Mouse (Mus musculus) liver, adult 2 months (tissue): ENCODE data around the gene Rab37. TPM values are rescaled to one million over a fixed set of nuclear protein-coding genes. Genes with fewer than 3 reads are reported as not detected.

Experiments used
- DNase-seq: peaks from one replicate; pipeline ENCODE4 v3.0.0-alpha.2; 2011; ENCODE audit warnings: low read depth, low spot score; ENCODE audit errors: extremely low read depth
- H3K27ac ChIP-seq: fragments of 200-500 bp; replicated peaks from 2 replicates; pipeline ENCODE4 v1.5.1; 2012; ENCODE audit warnings: low read depth, mild to moderate bottlenecking, control low read depth, inconsistent platforms, low read length; ENCODE audit not compliant: insufficient read depth
- H3K27me3 ChIP-seq: fragments of 200-500 bp; 2 replicates; pipeline ENCODE4 v1.6.1; 2012; ENCODE audit warnings: mild to moderate bottlenecking, moderate library complexity, low read length, inconsistent platforms; ENCODE audit not compliant: control insufficient read depth, insufficient read depth
- H3K36me3 ChIP-seq: fragments of 200-500 bp; 2 replicates; pipeline ENCODE4 v1.6.1; 2012; ENCODE audit warnings: low read length, inconsistent platforms; ENCODE audit not compliant: control insufficient read depth, insufficient read depth
- H3K4me1 ChIP-seq: fragments of 200-500 bp; 2 replicates; pipeline ENCODE4 v1.6.1; 2011; ENCODE audit warnings: low read length; ENCODE audit not compliant: control insufficient read depth, insufficient read depth
- H3K4me3 ChIP-seq: fragments of 200-500 bp; 2 replicates; pipeline ENCODE4 v1.5.1; 2011; ENCODE audit warnings: low read depth, mild to moderate bottlenecking, control low read depth, low read length, moderate library complexity; ENCODE audit not compliant: insufficient read depth
- H3K79me2 ChIP-seq: fragments of 200-500 bp; 2 replicates; pipeline ENCODE4 v1.6.1; 2012; ENCODE audit warnings: inconsistent platforms, mild to moderate bottlenecking, low read length, moderate library complexity; ENCODE audit not compliant: control insufficient read depth, insufficient read depth
- H3K9ac ChIP-seq: fragments of 200-500 bp; 2 replicates; pipeline ENCODE4 v1.6.1; 2012; ENCODE audit warnings: low read depth, mild to moderate bottlenecking, control low read depth, inconsistent platforms, low read length
- CTCF ChIP-seq: fragments of 200-500 bp; IDR thresholded peaks from 2 replicates; pipeline ENCODE4 v1.5.1; 2011; ENCODE audit warnings: low read depth, low read length, control low read depth
- POLR2A ChIP-seq: fragments of 200-500 bp; IDR thresholded peaks from 2 replicates; pipeline ENCODE4 v1.6.1; 2011; ENCODE audit warnings: low read length, control low read depth; ENCODE audit not compliant: insufficient read depth; ENCODE audit errors: extremely low read depth
- WGBS: fragments of 180-500 bp; shearing (Covaris S2); methylation state at CpG from one replicate; pipeline ENCODE4 v1.1.7; 2018; 5-methylcytosine and 5-hydroxymethylcytosine counted together
- polyA plus RNA-seq: library from polyadenylated mRNA; depleted of rRNA; stranded (reverse); fragments of >200 nt; gene quantifications from 2 replicates; pipeline ENCODE4 v1.2.3, GENCODE M21; 2012
- total RNA-seq: library from RNA; depleted of rRNA; stranded (reverse); fragments of >200 nt; gene quantifications from 2 replicates; pipeline ENCODE4 v1.2.3, GENCODE M21; 2014

The Rab37 gene
- total and polyA plus RNA-seq, 2 experiments, result 0.09 to 0.20 TPM

DNA sequence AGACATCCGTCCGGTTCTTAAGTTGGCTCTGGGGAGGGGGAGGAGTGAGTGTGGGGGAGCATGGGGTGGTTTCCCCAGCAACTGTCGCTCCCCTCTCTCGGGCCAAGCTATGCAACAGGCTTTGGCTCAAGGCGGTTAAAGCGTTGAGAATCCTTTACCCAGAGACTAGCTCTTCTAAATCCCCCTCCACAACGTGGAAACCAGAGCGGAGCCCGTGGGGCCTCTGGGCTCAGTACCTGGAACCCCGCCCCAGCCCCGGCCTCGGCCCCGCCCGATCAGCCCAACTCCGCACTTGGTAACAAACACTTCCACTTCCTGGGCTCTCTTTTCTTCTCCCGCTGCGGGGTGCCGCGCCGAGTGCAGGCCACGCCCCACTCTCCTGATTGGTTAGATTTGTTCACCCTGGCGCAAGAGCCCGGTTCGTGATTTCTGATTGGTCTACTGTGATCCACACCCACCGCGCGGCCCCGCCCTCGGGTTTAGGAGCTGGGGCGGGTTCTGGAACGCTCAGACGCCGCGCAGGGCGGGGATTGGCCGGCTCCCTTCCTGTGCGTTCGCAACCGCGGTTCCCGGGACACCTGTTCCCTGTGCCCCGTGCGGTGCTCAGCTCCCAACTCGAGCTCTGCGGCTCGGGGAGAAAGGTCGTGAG lies 71.7 kb downstream of the Rab37 start, which contains the start of gene Slc9a3r1:
Gene Slc9a3r1 (plus strand): TSS at position 510 of the 649 bp plus-strand sequence.
- peak within 1 kb of the TSS; percentile 97 for H3K9ac ChIP-seq
- peak within 1 kb of the TSS; percentile 95 for H3K27ac ChIP-seq
- H3K4me3 ChIP-seq, result peak within 1 kb of the TSS; percentile 92
- no peaks in the 10 kb centered on the region for H3K36me3 ChIP-seq
- TF ChIP-seq CTCF (no peak), POLR2A (peak; percentile 99)
- peak; percentile 93 for DNase-seq
- H3K79me2 ChIP-seq, result peaks cover 32% of the 10 kb centered on the region
- peaks cover 28% of the 10 kb centered on the region for H3K4me1 ChIP-seq
- under 1% methylated on average over 47 of the region's 47 CpGs for WGBS
- no peaks in the 10 kb centered on the region for H3K27me3 ChIP-seq

DNA sequence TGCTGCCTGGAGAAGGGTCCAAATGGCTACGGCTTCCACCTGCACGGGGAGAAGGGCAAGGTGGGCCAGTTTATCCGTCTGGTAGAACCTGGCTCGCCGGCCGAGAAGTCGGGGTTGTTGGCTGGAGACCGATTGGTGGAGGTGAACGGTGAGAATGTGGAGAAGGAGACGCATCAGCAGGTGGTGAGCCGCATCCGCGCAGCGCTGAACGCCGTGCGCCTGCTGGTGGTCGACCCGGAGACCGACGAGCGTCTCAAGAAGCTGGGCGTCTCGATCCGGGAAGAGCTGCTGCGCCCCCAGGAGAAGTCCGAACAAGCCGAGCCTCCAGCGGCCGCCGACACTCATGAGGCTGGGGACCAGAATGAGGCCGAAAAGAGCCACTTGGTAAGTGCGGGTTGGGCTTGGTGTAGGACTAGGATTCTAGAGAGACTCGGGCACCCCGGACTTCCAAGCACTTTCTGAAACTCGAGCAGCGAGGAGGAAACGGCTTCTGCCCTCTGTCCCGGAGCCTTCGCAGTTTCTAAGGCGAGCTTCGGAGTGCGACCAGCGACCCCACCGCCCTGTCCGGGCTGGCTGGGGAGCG lies 72.4 kb downstream of the Rab37 start:
- Histone ChIP-seq H3K27ac (peak overlapping the region; percentile 95), H3K9ac (peak overlapping the region; percentile 97), H3K36me3 (peaks cover 1% of the 10 kb centered on the region; the same call in 1 of the 2 replicates), H3K27me3 (no peaks in the 10 kb centered on the region), H3K4me1 (peaks cover 35% of the 10 kb centered on the region), H3K79me2 (peaks cover 39% of the 10 kb centered on the region), H3K4me3 (peak overlapping the region; percentile 92)
- DNase-seq, result no peak
- under 1% methylated on average over 47 of the region's 47 CpGs for WGBS
- TF ChIP-seq CTCF (0 out of 2 replicates have a peak, but pooled peaks have one; percentile 21), POLR2A (no peak)

DNA sequence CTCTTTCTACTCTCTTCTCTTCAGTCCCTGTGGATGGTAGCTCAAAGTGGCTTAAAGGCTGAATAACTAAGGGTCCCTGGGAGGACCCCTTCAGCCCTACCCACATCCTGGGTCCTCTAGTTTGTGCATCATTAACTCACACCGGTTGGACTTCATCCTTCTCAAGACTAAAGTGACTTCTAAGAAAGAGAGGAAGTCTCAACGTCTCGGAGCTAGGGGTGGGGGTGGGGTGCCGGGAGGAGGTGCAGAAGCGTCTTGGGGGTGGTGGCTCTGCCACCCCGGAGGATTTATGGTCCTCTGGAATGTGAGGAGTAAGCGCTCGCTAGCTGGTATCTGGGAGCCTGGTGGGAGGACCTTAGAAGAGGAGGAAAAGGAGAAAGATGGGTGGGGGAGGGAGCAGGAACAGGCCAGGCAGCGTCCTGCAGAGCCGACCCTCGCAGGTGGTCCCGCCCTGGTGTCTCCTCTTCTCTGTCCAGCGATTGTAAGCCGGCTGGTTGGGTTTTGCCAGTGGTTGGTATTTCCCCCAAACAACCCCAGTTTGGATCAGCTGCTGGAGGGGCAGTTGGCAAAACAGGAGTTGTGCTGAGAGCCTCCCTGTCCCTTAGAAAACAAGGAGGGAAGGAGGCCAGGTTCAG lies 73.2 kb downstream of the Rab37 start:
- TF ChIP-seq POLR2A, result no peak
- no peak for TF ChIP-seq CTCF
- peak overlapping the region; percentile 95 for H3K27ac ChIP-seq
- peaks cover 44% of the 10 kb centered on the region for H3K79me2 ChIP-seq
- no peak for DNase-seq
- WGBS, result under 1% methylated on average over 14 of the region's 14 CpGs
- H3K27me3 ChIP-seq, result no peaks in the 10 kb centered on the region
- peaks cover 40% of the 10 kb centered on the region for H3K4me1 ChIP-seq
- peaks cover 2% of the 10 kb centered on the region; the same call in 1 of the 2 replicates for H3K36me3 ChIP-seq
- H3K4me3 ChIP-seq, result peak overlapping the region; percentile 92
- peak overlapping the region; percentile 97 for H3K9ac ChIP-seq

DNA sequence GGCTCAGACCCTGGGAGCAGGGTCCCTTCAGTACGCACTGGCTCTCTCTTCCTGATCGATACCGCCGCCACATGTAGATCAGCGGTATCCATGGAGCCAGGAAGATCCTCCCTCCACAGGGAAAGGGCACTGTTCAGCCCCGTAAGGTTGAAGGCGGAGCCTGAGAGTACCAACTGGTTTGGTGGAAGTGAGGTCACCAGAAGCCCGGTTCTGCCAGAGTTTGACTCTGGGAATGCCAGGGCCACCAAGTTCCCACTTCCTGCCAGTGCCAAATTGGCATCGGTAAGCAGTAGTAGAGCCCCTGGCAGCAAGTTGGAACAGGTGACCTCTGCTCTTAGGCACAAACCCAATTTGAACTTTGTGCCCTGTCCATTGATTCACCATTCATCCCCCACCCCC lies 73.7 kb downstream of the Rab37 start:
- peaks cover 2% of the 10 kb centered on the region; the same call in 1 of the 2 replicates for H3K36me3 ChIP-seq
- H3K79me2 ChIP-seq, result peaks cover 44% of the 10 kb centered on the region
- whole genome bisulfite sequencing, result under 1% methylated on average over 9 of the region's 9 CpGs
- H3K4me3 ChIP-seq, result peak overlapping the region; percentile 92
- H3K4me1 ChIP-seq, result peaks cover 40% of the 10 kb centered on the region
- no peaks in the 10 kb centered on the region for H3K27me3 ChIP-seq
- H3K27ac ChIP-seq, result peak overlapping the region; percentile 95
- DNase-seq, result peak; percentile 100
- no peak for TF ChIP-seq CTCF
- peak; percentile 73 for TF ChIP-seq POLR2A
- H3K9ac ChIP-seq, result peak overlapping the region; percentile 97

DNA sequence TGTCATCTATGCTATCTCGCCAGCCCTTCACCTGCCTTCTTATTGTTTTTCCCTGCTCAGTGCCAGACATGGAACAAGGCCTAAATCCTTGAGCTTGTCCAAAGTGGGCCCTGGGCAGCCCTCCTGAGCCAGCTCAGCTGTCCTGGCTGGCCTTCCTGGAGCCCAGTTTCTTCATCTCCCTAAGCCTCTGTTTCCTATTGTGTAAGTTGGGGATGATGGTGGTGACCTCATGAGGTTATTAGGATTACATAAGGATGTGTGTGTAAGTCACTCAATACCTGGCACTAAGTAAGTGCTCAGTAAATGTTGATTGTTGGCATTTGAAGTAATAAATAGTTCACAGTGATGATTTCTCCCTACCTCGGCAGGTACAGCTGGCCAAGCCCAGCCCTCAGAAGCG lies 75.5 kb downstream of the Rab37 start:
- 27% methylated on average over 3 of the region's 3 CpGs for WGBS
- Histone ChIP-seq H3K9ac (peak overlapping the region; percentile 54), H3K27ac (peak overlapping the region; percentile 93), H3K4me1 (peaks cover 49% of the 10 kb centered on the region), H3K4me3 (no peak overlapping the region), H3K27me3 (no peaks in the 10 kb centered on the region), H3K36me3 (peaks cover 2% of the 10 kb centered on the region; the same call in 1 of the 2 replicates), H3K79me2 (peaks cover 52% of the 10 kb centered on the region)
- TF ChIP-seq CTCF (no peak), POLR2A (no peak)
- DNase-seq, result peak; percentile 97
